Mouse (Mus musculus): ENCODE results near the gene Msi2.

DNA sequence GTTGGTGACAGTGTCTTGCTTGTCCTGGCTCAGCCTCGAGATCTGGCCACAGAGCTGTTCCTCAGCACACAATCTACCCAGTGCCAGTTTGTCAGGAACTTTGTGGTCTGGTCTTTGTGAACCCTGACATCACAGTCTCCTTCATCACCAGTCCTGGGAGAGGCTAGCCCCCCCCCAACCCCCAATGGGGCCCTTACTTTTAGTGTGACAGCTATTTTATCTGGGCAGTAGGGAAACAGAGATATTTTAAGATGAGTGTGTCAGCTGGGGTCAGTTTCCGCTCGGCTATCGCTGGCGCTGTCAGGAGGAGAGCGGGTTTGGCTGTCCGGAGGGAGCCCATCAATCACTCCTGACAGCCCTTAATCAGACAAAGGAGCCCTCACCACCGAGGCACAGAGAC lies 404.8 kb downstream of the Msi2 start:
- no peak for TF ChIP-seq POLR2A (IDR thresholded peaks at IDR 0.05; ENCODE audit: extremely low read depth, insufficient read depth, low read length)
- no peak for TF ChIP-seq CTCF (IDR thresholded peaks at IDR 0.05; ENCODE audit: low read depth, low read length)
